33 mouse cellular contexts compared by ENCODE assay signal in the genomic region with DNA sequence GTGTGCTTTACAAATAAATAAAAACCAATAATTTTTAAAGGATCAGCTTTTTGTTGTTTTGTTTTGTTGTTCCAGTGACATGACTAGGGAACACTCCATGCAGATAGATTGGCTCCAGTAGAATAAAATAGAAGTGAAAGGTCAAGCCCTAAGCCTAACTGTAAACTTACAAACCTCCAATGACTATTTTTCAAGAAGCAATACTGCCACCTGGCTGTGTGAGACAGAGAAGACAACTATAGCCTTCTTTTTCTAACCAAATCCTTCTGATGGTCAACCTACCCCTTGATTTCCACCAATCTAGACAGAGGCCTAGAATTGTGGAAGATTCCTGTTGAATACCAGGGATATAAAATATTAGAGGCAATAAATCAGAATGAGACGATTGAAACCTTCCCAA. TPM values are rescaled to one million over a fixed set of nuclear protein-coding genes. Genes with fewer than 3 reads are reported as not detected.
DNase-seq lines count a peak whose midpoint lies in the region; ATAC-seq and TF ChIP-seq lines count a peak whose summit lies in the region.
"Had no signal": no experiment of that assay in that cellular context is flagged by ENCODE, and none has a peak within 500 bp of the region (broad histone marks: within the 10 kb centered on the region; RNA-seq: fewer than 3 reads in every experiment).

No protein-coding gene starts in this region.

- 0 out of 2 replicates have a peak, but pooled peaks have one; percentile 6 for TF ChIP-seq CTCF in heart, adult 2 months (IDR thresholded peaks at IDR 0.05)
- TF ChIP-seq CTCF in liver, adult 2 months (IDR thresholded peaks at IDR 0.05; ENCODE audit: low read depth, low read length) = no peak

- no peaks in the 10 kb centered on the region for H3K27me3 ChIP-seq in heart, adult 2 months (ENCODE audit: control insufficient read depth, insufficient read depth, low read length)
- H3K27me3 ChIP-seq in liver, adult 2 months (ENCODE audit: control insufficient read depth, insufficient read depth, low read length) = no peaks in the 10 kb centered on the region
- H3K27me3 ChIP-seq in liver, embryonic 11.5 days (replicated peaks; ENCODE audit: control insufficient read depth, insufficient read depth, low read length) = no peaks in the 10 kb centered on the region
- H3K27me3 ChIP-seq: embryonic facial prominence, embryonic 12.5 days; embryonic facial prominence, embryonic 15.5 days; heart, embryonic 13.5 days had no signal

- no peak overlapping the region for H3K4me2 ChIP-seq in liver, embryonic 11.5 days
- H3K4me2 ChIP-seq: embryonic facial prominence, embryonic 12.5 days; embryonic facial prominence, embryonic 15.5 days; heart, embryonic 13.5 days; hindbrain, embryonic 14.5 days had no signal

- no peak for ATAC-seq in liver, embryonic 11.5 days (replicated peaks; ENCODE audit: low FRiP score)
- ATAC-seq: activated CD4-positive, CD25-positive, alpha-beta regulatory T cell, adult 4 months; forebrain, embryonic 14.5 days; forebrain, postnatal 0 days; hindbrain, postnatal 0 days; inflammation-experienced regulatory T-cells, adult 6 months; intestine, embryonic 16.5 days had no signal

- H3K27ac ChIP-seq in heart, adult 2 months = no peak overlapping the region
- H3K27ac ChIP-seq in liver, adult 2 months (replicated peaks; ENCODE audit: insufficient read depth, low read depth, low read length) = no peak overlapping the region
- H3K27ac ChIP-seq in liver, embryonic 11.5 days (ENCODE audit: low read depth, low read length) = no peak overlapping the region
- H3K27ac ChIP-seq: embryonic facial prominence, embryonic 12.5 days; embryonic facial prominence, embryonic 15.5 days; gastrocnemius, adult 2 months; heart, embryonic 10.5 days; heart, embryonic 13.5 days; hindbrain, embryonic 14.5 days; hindbrain, postnatal 0 days had no signal

- WGBS in heart, adult 2 months = 50% methylated on average over 1 of the region's 1 CpGs
- WGBS in liver, adult 2 months = 33% methylated on average over 1 of the region's 1 CpGs
- no CpG with 5 or more reads among the region's 1 CpGs for WGBS in liver, embryonic 11.5 days

- TF ChIP-seq POLR2A in heart, adult 2 months (IDR thresholded peaks at IDR 0.05; ENCODE audit: insufficient read depth, low read depth, low read length) = no peak
- TF ChIP-seq POLR2A in liver, adult 2 months (IDR thresholded peaks at IDR 0.05; ENCODE audit: extremely low read depth, insufficient read depth, low read length) = no peak

- no peaks in the 10 kb centered on the region for H3K36me3 ChIP-seq in heart, adult 2 months (ENCODE audit: control insufficient read depth, insufficient read depth, low read length)
- no peaks in the 10 kb centered on the region for H3K36me3 ChIP-seq in liver, adult 2 months (ENCODE audit: control insufficient read depth, insufficient read depth, low read length)
- no peaks in the 10 kb centered on the region for H3K36me3 ChIP-seq in liver, embryonic 11.5 days (ENCODE audit: control insufficient read depth, insufficient read depth, low read length)
- H3K36me3 ChIP-seq: embryonic facial prominence, embryonic 12.5 days; embryonic facial prominence, embryonic 15.5 days; heart, embryonic 10.5 days; heart, embryonic 13.5 days had no signal

- DNase-seq in adrenal gland, adult 2 months = peak; percentile 8
- DNase-seq in adrenal gland, adult 8-10 months = no peak
- no peak for DNase-seq in heart, adult 2 months
- no peak for DNase-seq in heart, adult 11 months
- DNase-seq in liver, adult 2 months (ENCODE audit: extremely low read depth, low read depth, low spot score) = peak; percentile 27
- DNase-seq in liver, embryonic 11.5 days (ENCODE audit: low spot score) = no peak
- DNase-seq in R1 (ENCODE audit: low read depth, low spot score) = peak; percentile 3
- DNase-seq in cerebellum, adult 9-11 months = no peak
- DNase-seq: B cell, adult 2 months; cerebellum, adult 18-20 months; cerebellum, adult 9-10 months; cerebellum, postnatal 25 days; forebrain, postnatal 0 days; gastrocnemius, adult 2 months; gastrocnemius, postnatal 14 days; heart, adult 18-20 months; heart, postnatal 14 days; heart, postnatal 4 days had no signal

- H3K9me3 ChIP-seq in liver, embryonic 11.5 days (ENCODE audit: control insufficient read depth, low read length) = no peaks in the 10 kb centered on the region
- H3K9me3 ChIP-seq: embryonic facial prominence, embryonic 12.5 days; embryonic facial prominence, embryonic 15.5 days; heart, embryonic 10.5 days; heart, embryonic 13.5 days had no signal

- H3K79me2 ChIP-seq in heart, adult 2 months (replicated peaks; ENCODE audit: control insufficient read depth, insufficient read depth, low read length) = no peaks in the 10 kb centered on the region
- no peaks in the 10 kb centered on the region for H3K79me2 ChIP-seq in liver, adult 2 months (ENCODE audit: control insufficient read depth, insufficient read depth, low read length)

- no peak overlapping the region for H3K4me3 ChIP-seq in heart, adult 2 months
- no peak overlapping the region for H3K4me3 ChIP-seq in liver, adult 2 months (ENCODE audit: insufficient read depth, low read depth, low read length)
- no peak overlapping the region for H3K4me3 ChIP-seq in liver, embryonic 11.5 days (ENCODE audit: low read depth, low read length)
- H3K4me3 ChIP-seq: embryonic facial prominence, embryonic 12.5 days; embryonic facial prominence, embryonic 15.5 days; gastrocnemius, adult 2 months; heart, embryonic 10.5 days; heart, embryonic 13.5 days had no signal

- no peaks in the 10 kb centered on the region for H3K4me1 ChIP-seq in heart, adult 2 months (ENCODE audit: control insufficient read depth, insufficient read depth, low read length)
- no peaks in the 10 kb centered on the region for H3K4me1 ChIP-seq in liver, adult 2 months (ENCODE audit: control insufficient read depth, insufficient read depth, low read length)
- H3K4me1 ChIP-seq in liver, embryonic 11.5 days (replicated peaks; ENCODE audit: control insufficient read depth, insufficient read depth, low read length) = no peaks in the 10 kb centered on the region
- H3K4me1 ChIP-seq: embryonic facial prominence, embryonic 12.5 days; embryonic facial prominence, embryonic 15.5 days; heart, embryonic 10.5 days; heart, embryonic 13.5 days had no signal

- intact Hi-C loops in heart, adult 2 months (cut with DNase I) = no loop called here

- TF ChIP-seq EP300 in heart, adult 2 months (IDR thresholded peaks at IDR 0.05; ENCODE audit: insufficient read depth, low read depth, low read length) = no peak

- no peak overlapping the region for H3K9ac ChIP-seq in heart, adult 2 months (ENCODE audit: low read depth, low read length)
- no peak overlapping the region for H3K9ac ChIP-seq in liver, adult 2 months (ENCODE audit: low read depth, low read length)
- H3K9ac ChIP-seq in liver, embryonic 11.5 days (ENCODE audit: low read depth, low read length) = no peak overlapping the region
- H3K9ac ChIP-seq: embryonic facial prominence, embryonic 12.5 days; embryonic facial prominence, embryonic 15.5 days; forebrain, postnatal 0 days; heart, embryonic 13.5 days; hindbrain, embryonic 14.5 days had no signal

RNA-seq across cellular contexts. Expression of a gene that starts 45.7 kb away (rescaled TPM):
- total RNA-seq in adrenal gland, adult 2 months (2021) = 10 to 100 TPM in 1 of 2 experiments, 1 to 10 TPM in 1; 7.8 to 13.3 TPM
- polyA plus RNA-seq in adrenal gland, adult 2 months (2012; rRNA removed) = 67.2 and 81.0 TPM in 2 replicates
- 10 to 100 TPM in 2 of 4 experiments, 1 to 10 TPM in 2; 3.7 to 24.1 (median 12.0) TPM for total RNA-seq in adrenal gland, adult 8-10 months (2022)
- total RNA-seq in heart, adult 2 months (2021) = not detected
- polyA plus RNA-seq in heart, adult 2 months (2012; rRNA removed) = not detected in 2 replicates
- total RNA-seq in liver, adult 2 months (2014; rRNA removed) = 0.07 TPM in 1 of 2 replicates, not detected in the other
- polyA plus RNA-seq in liver, adult 2 months (2012; rRNA removed) = not detected in 2 replicates
- polyA plus RNA-seq in liver, embryonic 11.5 days (2014; fragmentation: Nextera tagmentation; extraction: Ambion mirVana) = 0.33 and 0.74 TPM in 2 replicates
- total RNA-seq: common myeloid progenitor, adult 5-6 weeks; gastrocnemius, adult 2 months; gastrocnemius, postnatal 14 days; gastrocnemius, postnatal 4 days; heart, adult 18-20 months; heart, postnatal 14 days; heart, postnatal 4 days; MEL had no signal
- polyA plus RNA-seq: activated CD4-positive, CD25-positive, alpha-beta regulatory T cell, adult 4 months; frontal cortex, adult 2 months; heart, embryonic 13.5 days; heart, embryonic 16.5 days; inflammation-experienced regulatory T-cells, adult 6 months had no signal

Comparison
In these comparisons a context has a peak if more than half of its experiments do, and no peak if none do; other contexts are left out.
1. DNase-seq: peak in adrenal gland, adult 2 months (single experiment), liver, adult 2 months (single experiment) and R1 (single experiment); none in adrenal gland, adult 8-10 months (single experiment), heart, adult 2 months (0 of 2), heart, adult 11 months (single experiment), liver, embryonic 11.5 days (single experiment) and cerebellum, adult 9-11 months (single experiment).